Mouse (Mus musculus) adipocyte (in vitro differentiated cells): ENCODE measurements around the gene Hspb6.
A peak's percentile ranks its signal among the peaks of the same experiment; 100 is the strongest.

ENCODE experiments used
- DNase-seq: peaks from one replicate; pipeline ENCODE4 v3.0.0-alpha.2; 2016; ENCODE audit warnings: low spot score

The Hspb6 gene

GRCm38 (mm10) chr7:30587842-30588667 is 36.1 kb downstream of the Hspb6 start:
- DNase-seq, result peak; percentile 47

- peak; percentile 96 for DNase-seq
Measured at GRCm38 (mm10) chr7:30588676-30589434, 36.9 kb downstream of the Hspb6 start, which contains the start of gene Kmt2b. Kmt2b (minus strand) TSS chr7:30588726.

- DNase-seq, result peak; percentile 78
Measured at GRCm38 (mm10) chr7:30589435-30590301, 37.7 kb downstream of the Hspb6 start.

- DNase-seq, result no peak
Measured at GRCm38 (mm10) chr7:30590927-30591604, 39.1 kb downstream of the Hspb6 start.

- DNase-seq, result no peak
Measured at GRCm38 (mm10) chr7:30591605-30591951, 39.6 kb downstream of the Hspb6 start.

- no peak for DNase-seq
Measured at GRCm38 (mm10) chr7:30592772-30593423, 40.9 kb downstream of the Hspb6 start.

GRCm38 (mm10) chr7:30593579-30594509 is 41.9 kb downstream of the Hspb6 start:
- DNase-seq, result no peak

- no peak for DNase-seq
Measured at GRCm38 (mm10) chr7:30594510-30595024, 42.6 kb downstream of the Hspb6 start.

GRCm38 (mm10) chr7:30596093-30596492 is 44.1 kb downstream of the Hspb6 start:
- no peak for DNase-seq

GRCm38 (mm10) chr7:30596811-30597210 is 44.8 kb downstream of the Hspb6 start:
- no peak for DNase-seq

- DNase-seq, result no peak
Measured at GRCm38 (mm10) chr7:30598786-30599185, 46.8 kb downstream of the Hspb6 start, which contains the start of gene Zbtb32. Zbtb32 (minus strand) TSS chr7:30598909.

GRCm38 (mm10) chr7:30599933-30600353 is 48.0 kb downstream of the Hspb6 start:
- DNase-seq, result no peak

GRCm38 (mm10) chr7:30600651-30601050 is 48.7 kb downstream of the Hspb6 start:
- no peak for DNase-seq

GRCm38 (mm10) chr7:30602583-30602982 is 50.6 kb downstream of the Hspb6 start:
- no peak for DNase-seq

GRCm38 (mm10) chr7:30604424-30604823 is 52.4 kb downstream of the Hspb6 start:
- DNase-seq, result no peak

- no peak for DNase-seq
Measured at GRCm38 (mm10) chr7:30604944-30605343, 53.0 kb downstream of the Hspb6 start.
